Mouse (Mus musculus): ENCODE measurements around the gene Cdkl4.

DNA sequence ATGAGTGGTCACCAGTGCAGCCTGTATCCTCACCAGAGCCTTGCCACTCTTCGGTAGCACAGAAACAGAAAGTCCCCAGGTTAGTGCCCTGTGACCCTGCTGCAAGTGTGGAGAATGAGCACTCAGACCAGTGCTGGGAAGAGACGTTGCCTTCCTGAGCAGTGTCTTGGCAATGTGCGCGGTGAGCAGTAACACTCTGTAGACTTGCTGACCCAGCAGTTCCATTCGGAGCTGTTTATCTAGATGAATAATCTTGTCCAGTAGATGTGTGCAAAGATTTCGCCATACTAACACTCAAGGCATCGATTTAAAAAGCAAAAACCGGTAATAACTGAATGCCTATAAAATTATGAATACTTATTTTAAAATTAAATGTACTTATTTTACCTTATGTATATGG lies 57.1 kb downstream of the Cdkl4 start:
- no peak for TF ChIP-seq CTCF (IDR thresholded peaks at IDR 0.05; ENCODE audit: low read depth, low read length)
- TF ChIP-seq POLR2A (IDR thresholded peaks at IDR 0.05; ENCODE audit: borderline replicate concordance, low read depth, low read length) = no peak
